Mouse (Mus musculus): ENCODE results near the gene Ccdc74a. TPM values are rescaled to one million over a fixed set of nuclear protein-coding genes. Genes with fewer than 3 reads are reported as not detected.

Ccdc74a gene
- polyA plus RNA-seq, 1 experiment: 112 TPM

DNA sequence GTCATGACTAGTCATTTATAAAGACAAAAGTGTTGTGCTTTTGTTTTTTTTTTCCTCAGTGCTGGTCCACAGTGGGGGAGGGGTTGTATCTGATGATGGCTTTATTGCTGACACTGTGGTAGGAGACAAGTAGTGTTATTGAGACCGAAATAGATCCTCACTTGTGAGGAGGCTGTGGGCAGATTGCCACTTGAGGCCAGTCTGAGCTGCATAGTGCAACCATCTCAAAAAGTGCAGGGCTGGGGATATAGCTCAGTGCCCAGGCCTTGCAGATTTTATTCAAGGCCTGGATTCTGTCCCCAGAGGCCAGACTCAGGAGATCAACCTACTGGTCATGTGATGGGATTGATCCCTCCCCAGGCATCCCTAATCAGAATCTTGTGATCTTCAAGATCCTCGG is 9.4 kb upstream of the Ccdc74a start:
- TF ChIP-seq CTCF (IDR thresholded peaks at IDR 0.05; ENCODE audit: borderline replicate concordance, insufficient read depth, low read depth, low read length) (no peak), POLR2A (IDR thresholded peaks at IDR 0.05; ENCODE audit: borderline replicate concordance, insufficient read depth, low read length) (no peak)
- Histone ChIP-seq H3K4me3 (replicated peaks; ENCODE audit: insufficient read depth, low read depth, low read length) (no peak overlapping the region), H3K27me3 (ENCODE audit: control insufficient read depth, insufficient read depth, low read length) (no peaks in the 10 kb centered on the region), H3K27ac (ENCODE audit: insufficient read depth, low read length) (no peak overlapping the region), H3K4me1 (ENCODE audit: control insufficient read depth, insufficient read depth, low read length) (peaks cover 15% of the 10 kb centered on the region)
- 80% methylated on average over 2 of the region's 2 CpGs for WGBS
- no peak for DNase-seq

DNA sequence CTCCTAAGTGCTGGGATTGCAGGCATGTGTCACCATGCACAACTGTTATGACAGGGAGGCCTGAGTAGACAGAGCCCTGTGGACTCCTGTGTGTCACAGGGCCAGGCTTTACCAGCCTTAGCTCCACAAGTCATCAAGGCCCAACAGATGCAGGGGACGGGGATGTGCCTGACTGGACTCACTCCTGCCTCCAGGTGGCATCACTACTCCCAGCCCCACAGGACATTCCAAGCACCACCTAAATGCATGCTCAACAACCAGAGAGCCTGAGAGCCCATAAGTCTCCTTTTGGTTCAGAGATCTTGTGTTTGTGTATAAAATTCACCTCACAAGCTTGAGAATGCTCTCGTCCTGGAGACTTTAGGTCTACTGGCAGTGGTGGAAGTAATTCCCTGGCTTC is 8.7 kb upstream of the Ccdc74a start:
- 0 out of 2 replicates have a peak, but pooled peaks have one; percentile 34 for TF ChIP-seq CTCF (IDR thresholded peaks at IDR 0.05; ENCODE audit: borderline replicate concordance, insufficient read depth, low read depth, low read length)
- no peak for TF ChIP-seq POLR2A (IDR thresholded peaks at IDR 0.05; ENCODE audit: borderline replicate concordance, insufficient read depth, low read length)
- 85% methylated on average over 2 of the region's 2 CpGs for WGBS
- peaks cover 20% of the 10 kb centered on the region for H3K4me1 ChIP-seq (ENCODE audit: control insufficient read depth, insufficient read depth, low read length)
- H3K4me3 ChIP-seq (replicated peaks; ENCODE audit: insufficient read depth, low read depth, low read length): no peak overlapping the region
- no peaks in the 10 kb centered on the region for H3K27me3 ChIP-seq (ENCODE audit: control insufficient read depth, insufficient read depth, low read length)
- no peak overlapping the region for H3K27ac ChIP-seq (ENCODE audit: insufficient read depth, low read length)
- no peak for DNase-seq

- Histone ChIP-seq H3K27ac (ENCODE audit: insufficient read depth, low read length) (no peak overlapping the region), H3K4me1 (ENCODE audit: control insufficient read depth, insufficient read depth, low read length) (peaks cover 26% of the 10 kb centered on the region), H3K4me3 (replicated peaks; ENCODE audit: insufficient read depth, low read depth, low read length) (no peak overlapping the region), H3K27me3 (ENCODE audit: control insufficient read depth, insufficient read depth, low read length) (no peaks in the 10 kb centered on the region)
- no peak for TF ChIP-seq POLR2A (IDR thresholded peaks at IDR 0.05; ENCODE audit: borderline replicate concordance, insufficient read depth, low read length)
- peak in 1 of 2 experiments; percentile 16 for DNase-seq
- 60% methylated on average over 9 of the region's 9 CpGs for WGBS
Measured at GRCm38 (mm10) chr16:17638036-17638628, 8.1 kb upstream of the Ccdc74a start.

- H3K27ac ChIP-seq (ENCODE audit: insufficient read depth, low read length): no peak overlapping the region
- peaks cover 34% of the 10 kb centered on the region for H3K4me1 ChIP-seq (ENCODE audit: control insufficient read depth, insufficient read depth, low read length)
- no peak overlapping the region for H3K4me3 ChIP-seq (replicated peaks; ENCODE audit: insufficient read depth, low read depth, low read length)
- H3K27me3 ChIP-seq (ENCODE audit: control insufficient read depth, insufficient read depth, low read length): no peaks in the 10 kb centered on the region
- no peak for DNase-seq
- 85% methylated on average over 3 of the region's 3 CpGs for WGBS
- TF ChIP-seq CTCF (IDR thresholded peaks at IDR 0.05; ENCODE audit: borderline replicate concordance, insufficient read depth, low read depth, low read length): no peak
- no peak for TF ChIP-seq POLR2A (IDR thresholded peaks at IDR 0.05; ENCODE audit: borderline replicate concordance, insufficient read depth, low read length)
Measured at GRCm38 (mm10) chr16:17639081-17639480, 7.2 kb upstream of the Ccdc74a start.

DNA sequence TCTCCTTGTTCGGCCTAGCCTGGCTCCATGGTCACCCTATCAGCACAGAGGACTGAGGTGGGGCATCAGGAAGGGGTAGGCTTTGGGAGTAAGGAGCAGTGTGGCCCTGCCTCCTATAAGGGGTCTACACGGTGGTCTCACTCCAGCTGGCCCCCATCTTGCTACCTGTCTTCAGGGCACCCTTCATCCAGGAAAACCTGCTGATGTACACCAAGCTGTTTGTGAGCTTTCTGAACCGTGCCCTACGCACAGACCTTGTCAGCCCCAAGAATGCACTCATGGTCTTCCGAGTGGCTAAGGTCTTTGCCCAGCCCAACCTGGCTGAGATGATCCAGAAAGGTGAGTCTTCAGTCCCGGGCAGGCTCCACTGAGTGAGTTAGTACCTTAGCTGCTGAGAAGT is 6.3 kb upstream of the Ccdc74a start:
- WGBS: 97% methylated on average over 6 of the region's 6 CpGs
- Histone ChIP-seq H3K27me3 (ENCODE audit: control insufficient read depth, insufficient read depth, low read length) (no peaks in the 10 kb centered on the region), H3K4me3 (replicated peaks; ENCODE audit: insufficient read depth, low read depth, low read length) (no peak overlapping the region), H3K4me1 (ENCODE audit: control insufficient read depth, insufficient read depth, low read length) (peaks cover 34% of the 10 kb centered on the region), H3K27ac (ENCODE audit: insufficient read depth, low read length) (0 out of 2 replicates have a peak overlapping the region, but pooled peaks have one; percentile 4)
- no peak for DNase-seq
- TF ChIP-seq CTCF (IDR thresholded peaks at IDR 0.05; ENCODE audit: borderline replicate concordance, insufficient read depth, low read depth, low read length) (no peak), POLR2A (IDR thresholded peaks at IDR 0.05; ENCODE audit: borderline replicate concordance, insufficient read depth, low read length) (no peak)

DNA sequence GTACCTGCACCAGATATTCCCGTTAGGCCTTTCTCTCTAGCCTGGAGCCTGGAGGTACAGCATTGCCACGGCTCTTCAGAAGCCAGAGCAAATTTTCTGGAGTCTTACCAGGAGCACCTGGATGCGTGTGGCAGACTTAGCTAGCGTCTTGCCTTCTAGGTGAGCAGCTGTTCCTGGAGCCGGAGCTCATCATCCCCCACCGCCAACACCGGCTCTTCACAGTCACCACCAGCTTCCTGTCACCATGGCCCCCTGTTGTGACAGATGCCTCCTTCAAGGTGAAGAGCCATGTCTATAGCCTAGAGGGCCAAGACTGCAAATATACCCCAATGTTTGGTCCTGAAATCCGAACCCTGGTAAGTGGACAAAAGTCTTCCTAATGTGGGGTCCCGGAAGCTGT is 5.6 kb upstream of the Ccdc74a start:
- WGBS: 74% methylated on average over 9 of the region's 9 CpGs
- Histone ChIP-seq H3K4me3 (replicated peaks; ENCODE audit: insufficient read depth, low read depth, low read length) (no peak overlapping the region), H3K27me3 (ENCODE audit: control insufficient read depth, insufficient read depth, low read length) (no peaks in the 10 kb centered on the region), H3K4me1 (ENCODE audit: control insufficient read depth, insufficient read depth, low read length) (peaks cover 34% of the 10 kb centered on the region), H3K27ac (ENCODE audit: insufficient read depth, low read length) (0 out of 2 replicates have a peak overlapping the region, but pooled peaks have one; percentile 50)
- TF ChIP-seq CTCF (IDR thresholded peaks at IDR 0.05; ENCODE audit: borderline replicate concordance, insufficient read depth, low read depth, low read length): no peak
- no peak for TF ChIP-seq POLR2A (IDR thresholded peaks at IDR 0.05; ENCODE audit: borderline replicate concordance, insufficient read depth, low read length)
- DNase-seq: peak; percentile 29 to 34

GRCm38 (mm10) chr16:17641301-17641700 is 5.0 kb upstream of the Ccdc74a start:
- peak; percentile 38 to 44 for DNase-seq

GRCm38 (mm10) chr16:17642311-17642710 is 4.0 kb upstream of the Ccdc74a start:
- peak; percentile 91 to 97 for DNase-seq
- H3K4me1 ChIP-seq (ENCODE audit: control insufficient read depth, insufficient read depth, low read length): peaks cover 34% of the 10 kb centered on the region

More at GRCm38 (mm10) chr16:17641301-17641700, 5.0 kb upstream of the Ccdc74a start:
- H3K27me3 ChIP-seq (ENCODE audit: control insufficient read depth, insufficient read depth, low read length): no peaks in the 10 kb centered on the region
- H3K27ac ChIP-seq (ENCODE audit: insufficient read depth, low read length): peak overlapping the region; percentile 63
- no peak for TF ChIP-seq POLR2A (IDR thresholded peaks at IDR 0.05; ENCODE audit: borderline replicate concordance, insufficient read depth, low read length)
- no peak for TF ChIP-seq CTCF (IDR thresholded peaks at IDR 0.05; ENCODE audit: borderline replicate concordance, insufficient read depth, low read depth, low read length)
- H3K4me3 ChIP-seq (replicated peaks; ENCODE audit: insufficient read depth, low read depth, low read length): no peak overlapping the region
- peaks cover 34% of the 10 kb centered on the region for H3K4me1 ChIP-seq (ENCODE audit: control insufficient read depth, insufficient read depth, low read length)
- WGBS: 77% methylated on average over 6 of the region's 6 CpGs

More at GRCm38 (mm10) chr16:17642311-17642710, 4.0 kb upstream of the Ccdc74a start:
- H3K4me3 ChIP-seq (replicated peaks; ENCODE audit: insufficient read depth, low read depth, low read length): no peak overlapping the region
- no peaks in the 10 kb centered on the region for H3K27me3 ChIP-seq (ENCODE audit: control insufficient read depth, insufficient read depth, low read length)
- 4% methylated on average over 8 of the region's 8 CpGs for WGBS
- TF ChIP-seq CTCF (IDR thresholded peaks at IDR 0.05; ENCODE audit: borderline replicate concordance, insufficient read depth, low read depth, low read length) (no peak), POLR2A (IDR thresholded peaks at IDR 0.05; ENCODE audit: borderline replicate concordance, insufficient read depth, low read length) (peak; percentile 37; the same call in 1 of the 2 replicates)
- peak overlapping the region; percentile 93 for H3K27ac ChIP-seq (ENCODE audit: insufficient read depth, low read length)

Measured in cerebellum, adult 2 months (tissue).